Mouse (Mus musculus) forebrain, embryonic 15.5 days (tissue): ENCODE results near the gene Ica1l. TPM values are rescaled to one million over a fixed set of nuclear protein-coding genes. Genes with fewer than 3 reads are reported as not detected.

Source experiments
- ATAC-seq: fragments of 200-750 bp; cut with Nextera tagmentation; replicated peaks from 2 replicates; pipeline ENCODE4 v1.8.0; 2017; ENCODE audit warnings: mild to moderate bottlenecking, moderate TSS enrichment, moderate library complexity
- H3K27ac ChIP-seq: fragments of 300-500 bp; sonication (generic); replicated peaks from 2 replicates; pipeline ENCODE4 v1.5.1; 2015; ENCODE audit warnings: mild to moderate bottlenecking, inconsistent platforms
- H3K27me3 ChIP-seq: fragments of 300-500 bp; sonication (generic); 2 replicates; pipeline ENCODE4 v1.6.1; 2015; ENCODE audit warnings: inconsistent platforms
- H3K36me3 ChIP-seq: fragments of 300-500 bp; sonication (generic); 2 replicates; pipeline ENCODE4 v1.6.1; 2015; ENCODE audit warnings: mild to moderate bottlenecking, inconsistent platforms
- H3K4me1 ChIP-seq: fragments of 300-500 bp; sonication (generic); 2 replicates; pipeline ENCODE4 v1.6.1; 2015; ENCODE audit warnings: inconsistent platforms
- H3K4me2 ChIP-seq: fragments of 300-500 bp; sonication (generic); replicated peaks from 2 replicates; pipeline ENCODE4 v1.6.1; 2015; ENCODE audit warnings: mild to moderate bottlenecking, inconsistent platforms
- H3K4me3 ChIP-seq: fragments of 300-500 bp; sonication (generic); 2 replicates; pipeline ENCODE4 v1.5.1; 2015; ENCODE audit warnings: mild to moderate bottlenecking, inconsistent platforms
- H3K9ac ChIP-seq: fragments of 300-500 bp; sonication (generic); replicated peaks from 2 replicates; pipeline ENCODE4 v1.6.1; 2015; ENCODE audit warnings: mild to moderate bottlenecking, inconsistent platforms
- H3K9me3 ChIP-seq: fragments of 300-500 bp; sonication (generic); 2 replicates; pipeline ENCODE4 v1.6.1; 2016; ENCODE audit warnings: inconsistent platforms
- WGBS: fragments of 180-500 bp; shearing (Covaris S2); methylation state at CpG from one replicate; pipeline ENCODE4 v1.1.7; 2015; ENCODE audit warnings: mixed read lengths; 5-methylcytosine and 5-hydroxymethylcytosine counted together
- polyA plus RNA-seq: library from polyadenylated mRNA; unstranded; fragments of >200 nt; fragmentation: Nextera tagmentation; extraction: Ambion mirVana; gene quantifications from 2 replicates; pipeline ENCODE4 v1.2.1, GENCODE M21; 2015

Ica1l gene
- polyA plus RNA-seq, 1 experiment from 2014 or later = 28.1 TPM

DNA sequence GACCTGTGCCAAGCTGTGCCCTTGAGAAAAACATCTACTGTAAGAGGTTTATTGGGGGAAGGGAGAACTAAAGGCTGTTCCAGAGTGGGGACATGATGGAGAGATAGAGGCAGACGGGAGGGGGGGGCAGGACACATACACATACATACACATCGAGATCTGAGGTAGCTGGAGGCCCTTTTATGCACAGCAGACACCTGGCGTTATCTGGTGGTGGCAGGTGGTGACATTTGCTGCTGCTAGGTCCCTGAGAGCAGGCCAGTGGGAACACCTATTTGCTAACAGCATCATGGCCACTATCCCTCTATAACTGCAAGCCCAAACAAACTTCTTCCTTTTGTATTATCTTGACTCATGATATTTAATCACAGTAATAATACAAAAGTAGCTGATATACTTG is 85.8 kb downstream of the Ica1l start:
- Histone ChIP-seq H3K27me3 (no peaks in the 10 kb centered on the region), H3K4me2 (no peak overlapping the region), H3K9me3 (no peaks in the 10 kb centered on the region), H3K9ac (no peak overlapping the region), H3K4me1 (no peaks in the 10 kb centered on the region), H3K27ac (no peak overlapping the region), H3K36me3 (peaks cover 23% of the 10 kb centered on the region), H3K4me3 (no peak overlapping the region)
- WGBS = 82% methylated on average over 3 of the region's 3 CpGs
- ATAC-seq = no peak

DNA sequence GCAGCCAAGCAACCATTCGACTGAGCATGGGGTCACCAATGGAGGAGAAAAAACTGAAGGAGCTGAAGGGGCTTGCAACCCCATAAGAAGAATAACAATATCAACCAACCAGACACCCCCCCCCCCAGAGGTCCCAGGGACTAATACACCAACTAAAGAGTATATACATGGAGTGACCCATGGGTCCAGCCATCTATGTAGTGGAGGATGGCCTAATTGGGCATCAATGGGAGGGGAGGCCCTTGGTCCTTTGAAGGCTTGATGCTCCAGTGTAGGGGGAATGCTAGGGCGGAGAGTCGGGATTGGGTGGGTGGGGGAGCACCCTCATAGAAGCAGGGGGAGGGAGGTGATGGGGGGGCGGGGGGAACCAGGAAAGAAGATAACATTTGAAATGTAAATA is 95.5 kb downstream of the Ica1l start:
- H3K4me3 ChIP-seq = no peak overlapping the region
- H3K36me3 ChIP-seq = peaks cover 6% of the 10 kb centered on the region
- H3K9me3 ChIP-seq = no peaks in the 10 kb centered on the region
- H3K4me2 ChIP-seq = no peak overlapping the region
- no peak overlapping the region for H3K27ac ChIP-seq
- no peak overlapping the region for H3K9ac ChIP-seq
- over 99% methylated on average over 4 of the region's 4 CpGs for WGBS
- ATAC-seq = no peak
- H3K4me1 ChIP-seq = peaks cover 5% of the 10 kb centered on the region
- no peaks in the 10 kb centered on the region for H3K27me3 ChIP-seq

DNA sequence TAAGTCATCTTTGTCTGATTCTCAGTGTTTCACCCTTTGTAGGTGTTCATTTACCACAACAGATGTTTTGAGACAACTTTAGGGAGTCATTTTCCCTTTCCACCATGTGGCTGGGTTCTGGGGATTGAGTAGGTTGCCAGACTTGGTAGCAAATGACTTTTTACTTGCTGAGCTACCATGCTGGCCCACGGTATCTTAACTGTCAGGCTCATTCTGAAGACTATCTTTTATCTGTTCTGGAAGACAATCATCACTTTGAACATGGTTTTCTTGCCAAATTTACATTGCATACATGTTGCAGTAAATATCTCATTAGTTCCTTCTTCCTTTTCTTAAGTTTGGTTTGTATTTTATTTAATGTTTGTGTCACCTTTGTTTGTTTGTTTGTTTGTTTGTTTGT is 97.0 kb downstream of the Ica1l start:
- WGBS = 83% methylated on average over 1 of the region's 1 CpGs
- ATAC-seq = no peak

GRCm38 (mm10) chr1:59943825-59944224 is 99.2 kb downstream of the Ica1l start:
- H3K9me3 ChIP-seq = no peaks in the 10 kb centered on the region
- H3K4me1 ChIP-seq = peaks cover 5% of the 10 kb centered on the region
- no peak overlapping the region for H3K4me2 ChIP-seq
- ATAC-seq = no peak
- H3K36me3 ChIP-seq = no peaks in the 10 kb centered on the region
- H3K27ac ChIP-seq = no peak overlapping the region
- no peak overlapping the region for H3K9ac ChIP-seq
- 57% methylated on average over 5 of the region's 5 CpGs for WGBS
- H3K27me3 ChIP-seq = no peaks in the 10 kb centered on the region
- H3K4me3 ChIP-seq = no peak overlapping the region

More for the DNA sequence above, 97.0 kb downstream of the Ica1l start:
- Histone ChIP-seq H3K27me3 (no peaks in the 10 kb centered on the region), H3K4me1 (peaks cover 5% of the 10 kb centered on the region), H3K4me2 (no peak overlapping the region), H3K9me3 (no peaks in the 10 kb centered on the region), H3K27ac (no peak overlapping the region), H3K9ac (no peak overlapping the region), H3K4me3 (no peak overlapping the region), H3K36me3 (peaks cover 6% of the 10 kb centered on the region)

DNA sequence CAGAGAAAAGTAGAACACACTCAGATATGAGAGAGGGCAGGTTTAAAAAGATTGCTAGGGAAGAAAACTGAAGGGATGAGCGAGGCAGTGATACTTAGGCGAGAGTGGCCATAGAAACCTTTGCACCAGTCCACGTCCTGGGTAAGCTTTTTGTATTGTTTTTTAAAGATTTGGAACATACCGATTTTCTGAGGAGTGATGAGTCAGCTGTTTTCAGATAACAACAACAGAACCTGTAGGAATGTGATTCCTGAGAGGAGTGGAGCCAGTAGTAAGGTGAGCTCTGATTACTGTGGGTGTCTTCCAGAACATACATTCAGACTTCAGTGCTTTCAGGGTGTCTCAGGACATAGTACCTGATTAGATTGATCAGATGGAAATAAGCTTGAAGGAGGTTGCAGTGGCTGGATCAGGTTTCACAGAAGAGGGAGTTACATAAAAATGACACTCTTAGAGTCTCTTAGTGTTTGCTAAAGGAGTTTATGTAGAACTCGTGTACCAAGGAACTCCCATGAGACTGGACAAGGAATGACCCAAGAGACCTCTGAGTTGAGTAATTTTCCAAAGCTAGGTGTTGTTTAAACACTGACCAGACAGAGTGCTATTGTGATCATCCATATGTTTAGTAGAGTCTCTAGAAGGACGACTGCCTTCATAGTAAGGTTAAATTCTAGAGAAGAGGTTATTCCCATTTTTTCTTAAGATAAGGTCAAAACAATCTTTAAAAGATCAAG is 100.8 kb downstream of the Ica1l start:
- Histone ChIP-seq H3K27me3 (no peaks in the 10 kb centered on the region), H3K4me2 (no peak overlapping the region), H3K4me1 (peaks cover 5% of the 10 kb centered on the region), H3K4me3 (no peak overlapping the region), H3K27ac (no peak overlapping the region), H3K9me3 (no peaks in the 10 kb centered on the region), H3K36me3 (no peaks in the 10 kb centered on the region), H3K9ac (no peak overlapping the region)
- 87% methylated on average over 6 of the region's 6 CpGs for WGBS
- ATAC-seq = no peak

- Histone ChIP-seq H3K4me3 (no peak overlapping the region), H3K4me2 (no peak overlapping the region), H3K4me1 (peaks cover 5% of the 10 kb centered on the region), H3K9me3 (no peaks in the 10 kb centered on the region), H3K27me3 (no peaks in the 10 kb centered on the region), H3K27ac (no peak overlapping the region), H3K9ac (no peak overlapping the region), H3K36me3 (no peaks in the 10 kb centered on the region)
- no peak for ATAC-seq
- 100% methylated on average over 1 of the region's 1 CpGs for WGBS
Observed at GRCm38 (mm10) chr1:59941063-59941462, 101.9 kb downstream of the Ica1l start.

DNA sequence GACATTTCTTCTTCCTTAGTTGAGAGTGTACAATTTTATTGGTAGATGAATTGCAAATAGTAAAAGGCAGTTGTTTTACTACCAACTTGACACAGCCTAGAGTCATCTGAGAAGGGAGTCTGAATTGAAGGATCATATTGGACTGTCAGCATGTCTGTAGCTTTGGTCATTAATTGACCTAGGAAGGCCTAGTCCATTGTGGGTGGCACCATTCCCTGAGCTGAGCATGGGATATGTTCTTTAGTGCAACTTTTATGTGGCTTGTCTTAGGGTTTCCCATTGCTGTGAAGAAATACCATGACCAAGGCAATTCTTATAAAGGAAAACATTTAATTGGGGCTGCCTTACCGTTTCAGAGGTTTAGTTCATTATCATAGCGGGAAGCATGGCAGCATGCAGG is 110.0 kb downstream of the Ica1l start:
- ATAC-seq = no peak
- no peaks in the 10 kb centered on the region for H3K36me3 ChIP-seq
- no peak overlapping the region for H3K4me3 ChIP-seq

More for the DNA sequence above, 110.0 kb downstream of the Ica1l start:
- H3K27ac ChIP-seq = no peak overlapping the region
- no peak overlapping the region for H3K9ac ChIP-seq
- no peaks in the 10 kb centered on the region for H3K9me3 ChIP-seq
- no peak overlapping the region for H3K4me2 ChIP-seq
- no peaks in the 10 kb centered on the region for H3K27me3 ChIP-seq
- H3K4me1 ChIP-seq = no peaks in the 10 kb centered on the region
- WGBS = 76% methylated on average over 2 of the region's 2 CpGs

Other genes starting within 250 kb of the Ica1l start
- gene Fam117b, start 130.2 kb downstream of the Ica1l start, polyA plus RNA-seq = 28.9 and 30.1 TPM in 2 replicates
- gene Carf, start 55.1 kb upstream of the Ica1l start, polyA plus RNA-seq = 7.1 and 7.4 TPM in 2 replicates
- 48.6 and 53.2 TPM in 2 replicates for gene Wdr12, start 55.5 kb upstream of the Ica1l start, polyA plus RNA-seq
- 7.7 and 8.2 TPM in 2 replicates for gene Nbeal1, start 137.4 kb upstream of the Ica1l start, polyA plus RNA-seq